Mouse (Mus musculus): ENCODE data around the gene Trp53tg5. TPM values are rescaled to one million over a fixed set of nuclear protein-coding genes. Genes with fewer than 3 reads are reported as not detected.

The Trp53tg5 gene
- polyA plus RNA-seq, 1 experiment from 2014 or later, result not detected

DNA sequence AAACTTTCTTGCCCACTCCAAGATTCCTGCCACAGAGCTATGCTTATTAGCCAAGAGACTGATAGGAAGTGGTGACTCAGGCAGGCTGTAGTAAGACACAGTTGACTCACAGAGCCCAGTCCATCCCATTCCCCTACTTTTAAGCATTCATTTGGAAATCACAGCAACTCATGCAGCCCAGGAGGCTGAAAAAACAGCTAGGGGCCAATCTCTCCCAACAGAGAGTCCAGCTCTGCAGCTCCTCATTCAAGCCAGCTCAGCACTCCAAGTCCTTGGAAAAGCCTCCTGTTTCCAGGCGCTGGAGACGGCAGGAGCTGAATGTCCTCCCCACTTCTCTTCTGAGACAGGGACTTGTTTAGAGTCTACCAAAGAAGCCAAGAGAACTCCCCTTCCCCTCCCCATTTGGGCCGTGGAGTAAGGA lies 34.5 kb downstream of the Trp53tg5 start:
- peak overlapping the region; percentile 95 for H3K27ac ChIP-seq (ENCODE audit: low read depth, low read length)
- H3K36me3 ChIP-seq (ENCODE audit: control insufficient read depth, insufficient read depth), result no peaks in the 10 kb centered on the region
- peak overlapping the region; percentile 89 for H3K4me2 ChIP-seq (replicated peaks; ENCODE audit: low read depth)
- WGBS, result 19% methylated on average over 3 of the region's 3 CpGs
- ATAC-seq, result no peak
- no peak overlapping the region for H3K9ac ChIP-seq (ENCODE audit: low read depth, low read length)
- no peak for TF ChIP-seq CTCF (IDR thresholded peaks at IDR 0.05; ENCODE audit: low read depth)
- H3K9me3 ChIP-seq (ENCODE audit: control insufficient read depth), result no peaks in the 10 kb centered on the region
- 0 out of 2 replicates have a peak overlapping the region, but pooled peaks have one; percentile 73 for H3K4me3 ChIP-seq (ENCODE audit: low read depth, low read length)
- H3K27me3 ChIP-seq (replicated peaks; ENCODE audit: control insufficient read depth, insufficient read depth, low read length), result no peaks in the 10 kb centered on the region
- H3K4me1 ChIP-seq (replicated peaks; ENCODE audit: control insufficient read depth, insufficient read depth, low read length), result peaks cover 19% of the 10 kb centered on the region

GRCm38 (mm10) chr2:164438257-164438656 lies 35.3 kb downstream of the Trp53tg5 start:
- Histone ChIP-seq H3K36me3 (ENCODE audit: control insufficient read depth, insufficient read depth) (no peaks in the 10 kb centered on the region), H3K4me2 (replicated peaks; ENCODE audit: low read depth) (peak overlapping the region; percentile 89), H3K4me3 (ENCODE audit: low read depth, low read length) (peak overlapping the region; percentile 20), H3K27ac (ENCODE audit: low read depth, low read length) (peak overlapping the region; percentile 95), H3K27me3 (replicated peaks; ENCODE audit: control insufficient read depth, insufficient read depth, low read length) (no peaks in the 10 kb centered on the region), H3K9me3 (ENCODE audit: control insufficient read depth) (no peaks in the 10 kb centered on the region), H3K9ac (ENCODE audit: low read depth, low read length) (no peak overlapping the region), H3K4me1 (replicated peaks; ENCODE audit: control insufficient read depth, insufficient read depth, low read length) (peaks cover 26% of the 10 kb centered on the region)
- peak; percentile 5; the same call in 1 of the 2 replicates for TF ChIP-seq CTCF (IDR thresholded peaks at IDR 0.05; ENCODE audit: low read depth)
- ATAC-seq, result peak; percentile 22; the same call in 1 of the 2 replicates
- WGBS, result 30% methylated on average over 8 of the region's 8 CpGs

DNA sequence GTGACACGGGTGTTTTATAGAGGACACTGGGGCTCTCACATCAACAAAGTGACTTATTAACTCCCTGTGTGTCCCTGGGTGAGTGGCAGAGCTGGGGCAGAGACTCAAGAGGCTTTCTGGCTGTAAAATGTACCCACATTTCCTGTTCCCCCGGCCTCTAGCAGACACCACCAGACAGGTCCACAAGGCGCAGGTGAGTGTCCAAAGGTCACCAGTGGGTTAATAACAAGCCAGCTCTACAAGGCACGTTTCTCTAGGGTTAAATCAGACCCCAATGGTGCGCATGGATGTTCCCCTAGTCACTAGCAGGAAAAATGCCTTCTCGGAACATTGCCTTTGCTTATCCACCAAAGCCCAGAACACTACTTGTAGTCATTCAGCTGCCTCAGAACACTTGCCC lies 35.8 kb downstream of the Trp53tg5 start:
- Histone ChIP-seq H3K4me1 (replicated peaks; ENCODE audit: control insufficient read depth, insufficient read depth, low read length) (peaks cover 29% of the 10 kb centered on the region), H3K4me2 (replicated peaks; ENCODE audit: low read depth) (peak overlapping the region; percentile 89), H3K9me3 (ENCODE audit: control insufficient read depth) (no peaks in the 10 kb centered on the region), H3K9ac (ENCODE audit: low read depth, low read length) (no peak overlapping the region), H3K27ac (ENCODE audit: low read depth, low read length) (peak overlapping the region; percentile 95), H3K36me3 (ENCODE audit: control insufficient read depth, insufficient read depth) (no peaks in the 10 kb centered on the region), H3K4me3 (ENCODE audit: low read depth, low read length) (peak overlapping the region; percentile 20), H3K27me3 (replicated peaks; ENCODE audit: control insufficient read depth, insufficient read depth, low read length) (no peaks in the 10 kb centered on the region)
- WGBS, result 30% methylated on average over 6 of the region's 6 CpGs
- ATAC-seq, result peak; percentile 79
- TF ChIP-seq CTCF (IDR thresholded peaks at IDR 0.05; ENCODE audit: low read depth), result no peak

DNA sequence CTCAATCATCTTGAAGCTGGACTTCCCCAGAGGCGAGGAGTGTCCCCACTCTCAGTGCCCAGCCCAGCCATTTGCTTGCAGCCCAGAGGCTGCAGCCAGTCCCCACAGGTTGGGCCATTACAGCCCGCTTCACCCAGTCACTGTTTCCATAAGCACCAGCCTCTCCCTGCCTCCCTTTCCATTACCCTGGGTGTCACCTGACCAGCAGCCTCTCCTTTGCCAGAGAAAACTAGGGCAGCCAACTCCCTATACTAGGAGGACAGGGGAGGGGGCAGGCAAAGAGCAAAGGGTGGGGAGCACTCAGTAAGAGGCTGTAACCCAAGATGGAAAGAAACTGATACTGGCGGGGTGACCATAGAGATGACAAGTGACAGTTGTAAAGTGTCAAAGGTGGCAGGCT lies 36.6 kb downstream of the Trp53tg5 start:
- Histone ChIP-seq H3K9me3 (ENCODE audit: control insufficient read depth) (no peaks in the 10 kb centered on the region), H3K36me3 (ENCODE audit: control insufficient read depth, insufficient read depth) (no peaks in the 10 kb centered on the region), H3K4me3 (ENCODE audit: low read depth, low read length) (peak overlapping the region; percentile 16), H3K27ac (ENCODE audit: low read depth, low read length) (peak overlapping the region; percentile 95), H3K9ac (ENCODE audit: low read depth, low read length) (peak overlapping the region; percentile 23), H3K4me2 (replicated peaks; ENCODE audit: low read depth) (peak overlapping the region; percentile 89), H3K4me1 (replicated peaks; ENCODE audit: control insufficient read depth, insufficient read depth, low read length) (peaks cover 35% of the 10 kb centered on the region), H3K27me3 (replicated peaks; ENCODE audit: control insufficient read depth, insufficient read depth, low read length) (no peaks in the 10 kb centered on the region)
- peak; percentile 64 for ATAC-seq
- WGBS, result 29% methylated on average over 3 of the region's 3 CpGs
- no peak for TF ChIP-seq CTCF (IDR thresholded peaks at IDR 0.05; ENCODE audit: low read depth)

GRCm38 (mm10) chr2:164436215-164436913 lies 37.2 kb downstream of the Trp53tg5 start:
- WGBS, result 19% methylated on average over 8 of the region's 8 CpGs
- H3K27me3 ChIP-seq (replicated peaks; ENCODE audit: control insufficient read depth, insufficient read depth, low read length), result no peaks in the 10 kb centered on the region
- no peaks in the 10 kb centered on the region for H3K36me3 ChIP-seq (ENCODE audit: control insufficient read depth, insufficient read depth)
- TF ChIP-seq CTCF (IDR thresholded peaks at IDR 0.05; ENCODE audit: low read depth), result no peak
- peaks cover 41% of the 10 kb centered on the region for H3K4me1 ChIP-seq (replicated peaks; ENCODE audit: control insufficient read depth, insufficient read depth, low read length)
- no peak for ATAC-seq
- H3K4me2 ChIP-seq (replicated peaks; ENCODE audit: low read depth), result peak overlapping the region; percentile 89
- peak overlapping the region; percentile 95 for H3K27ac ChIP-seq (ENCODE audit: low read depth, low read length)
- H3K9ac ChIP-seq (ENCODE audit: low read depth, low read length), result peak overlapping the region; percentile 23
- peak overlapping the region; percentile 16 for H3K4me3 ChIP-seq (ENCODE audit: low read depth, low read length)
- H3K9me3 ChIP-seq (ENCODE audit: control insufficient read depth), result no peaks in the 10 kb centered on the region

DNA sequence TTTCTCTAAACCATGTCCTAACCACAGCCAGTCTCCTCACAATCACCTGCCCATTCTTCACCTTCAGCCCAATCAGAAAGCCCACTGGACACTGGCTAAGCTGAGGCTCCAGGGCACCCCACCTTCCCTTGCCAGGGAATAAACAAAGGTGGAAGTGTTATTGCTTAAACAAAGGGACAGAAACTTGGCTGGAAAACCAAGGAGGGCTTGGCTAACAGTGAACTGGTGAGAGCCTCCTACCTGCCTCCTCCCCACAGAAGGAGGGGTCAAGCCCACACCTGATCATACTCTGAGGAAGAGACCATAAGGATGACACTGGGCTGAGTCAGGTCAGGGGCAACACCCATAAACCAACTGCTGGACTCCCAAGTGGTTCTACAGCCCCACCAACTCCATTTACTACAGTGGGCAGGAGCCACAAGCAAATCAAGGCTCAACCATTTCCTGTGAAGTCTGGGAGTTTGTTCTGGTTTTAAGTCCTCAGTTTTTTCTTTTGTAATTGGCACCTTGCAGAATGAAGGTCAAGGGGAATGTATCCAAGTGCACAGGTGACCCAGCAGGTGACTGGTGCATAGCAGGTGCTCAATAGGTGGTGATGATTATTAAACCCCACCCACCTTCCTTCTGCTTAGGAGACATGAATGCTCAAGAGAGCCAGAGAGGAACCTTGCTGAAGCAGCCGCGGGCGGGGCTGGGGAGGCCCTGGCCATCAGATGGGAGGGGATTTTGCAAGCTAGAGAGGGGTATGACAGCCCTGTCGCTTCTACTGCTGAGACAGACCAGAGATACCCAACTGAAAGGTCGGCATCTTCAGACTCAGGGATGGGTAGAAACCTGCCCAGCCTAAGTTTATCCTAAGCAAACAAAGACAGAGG lies 38.1 kb downstream of the Trp53tg5 start:
- H3K4me3 ChIP-seq (ENCODE audit: low read depth, low read length), result no peak overlapping the region
- H3K4me1 ChIP-seq (replicated peaks; ENCODE audit: control insufficient read depth, insufficient read depth, low read length), result peaks cover 47% of the 10 kb centered on the region
- 0 out of 2 replicates have a peak overlapping the region, but pooled peaks have one; percentile 23 for H3K9ac ChIP-seq (ENCODE audit: low read depth, low read length)
- H3K27ac ChIP-seq (ENCODE audit: low read depth, low read length), result peak overlapping the region; percentile 95
- no peak for TF ChIP-seq CTCF (IDR thresholded peaks at IDR 0.05; ENCODE audit: low read depth)
- no peaks in the 10 kb centered on the region for H3K9me3 ChIP-seq (ENCODE audit: control insufficient read depth)
- WGBS, result 11% methylated on average over 5 of the region's 5 CpGs
- H3K4me2 ChIP-seq (replicated peaks; ENCODE audit: low read depth), result peak overlapping the region; percentile 89
- ATAC-seq, result no peak
- H3K36me3 ChIP-seq (ENCODE audit: control insufficient read depth, insufficient read depth), result no peaks in the 10 kb centered on the region; the same call in 1 of the 2 replicates
- H3K27me3 ChIP-seq (replicated peaks; ENCODE audit: control insufficient read depth, insufficient read depth, low read length), result no peaks in the 10 kb centered on the region

Measured in intestine, postnatal 0 days (tissue).